Mouse (Mus musculus) left cerebral cortex, adult 8-10 months (tissue): ENCODE data around the gene Capn5. TPM values are rescaled to one million over a fixed set of nuclear protein-coding genes. Genes with fewer than 3 reads are reported as not detected.
A peak's percentile ranks its signal among the peaks of the same experiment; 100 is the strongest.

Source experiments
- DNase-seq, 2 experiments: peaks; one replicate each; pipeline ENCODE4 v3.0.0; 2022; ENCODE audit warnings: low spot score in 2 of 2
- total RNA-seq, 4 experiments: library from RNA; stranded (reverse); gene quantifications; 2 replicates each; pipeline ENCODE4 v1.2.4; 2022

Gene Capn5
- total RNA-seq, 4 experiments from 2014 or later = 30.8 to 35.2 (median 31.7) TPM

DNA sequence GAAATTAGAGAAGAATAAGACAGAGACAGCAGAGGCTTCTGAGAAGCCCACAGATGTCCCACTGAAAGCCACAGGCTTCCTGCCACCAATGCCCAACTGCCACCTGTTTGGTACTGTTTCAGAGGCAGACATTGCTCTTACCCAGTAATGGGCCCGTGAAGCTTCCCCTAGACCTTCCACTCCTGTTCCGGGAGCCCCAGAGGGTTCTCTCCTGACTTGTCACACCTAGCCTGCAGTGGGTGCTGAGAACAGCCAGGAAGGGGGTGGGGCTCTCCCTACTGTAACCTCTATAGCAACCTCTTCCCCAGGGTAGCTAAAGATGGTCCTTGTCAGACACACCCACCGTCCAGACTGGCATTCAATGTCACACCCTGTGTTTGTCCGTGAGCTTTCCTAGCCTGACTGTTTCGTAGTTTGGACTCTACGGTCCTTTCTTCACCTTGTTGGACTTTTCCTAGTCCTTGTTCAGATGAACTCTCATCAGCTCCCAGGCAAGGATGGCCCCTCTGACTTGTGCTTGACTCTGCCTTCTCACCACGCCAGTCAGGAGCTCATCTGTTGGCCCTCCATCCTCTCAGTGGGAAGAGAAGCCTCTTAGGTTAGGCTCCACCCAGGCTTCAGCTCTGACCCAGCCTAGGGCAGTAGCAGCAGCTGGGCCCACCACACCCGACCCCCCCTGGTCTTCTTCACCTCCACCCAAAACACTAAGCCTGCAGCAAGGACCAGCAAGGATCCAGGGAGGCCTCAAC lies 1.6 kb downstream of the Capn5 start:
- DNase-seq = no peak

DNA sequence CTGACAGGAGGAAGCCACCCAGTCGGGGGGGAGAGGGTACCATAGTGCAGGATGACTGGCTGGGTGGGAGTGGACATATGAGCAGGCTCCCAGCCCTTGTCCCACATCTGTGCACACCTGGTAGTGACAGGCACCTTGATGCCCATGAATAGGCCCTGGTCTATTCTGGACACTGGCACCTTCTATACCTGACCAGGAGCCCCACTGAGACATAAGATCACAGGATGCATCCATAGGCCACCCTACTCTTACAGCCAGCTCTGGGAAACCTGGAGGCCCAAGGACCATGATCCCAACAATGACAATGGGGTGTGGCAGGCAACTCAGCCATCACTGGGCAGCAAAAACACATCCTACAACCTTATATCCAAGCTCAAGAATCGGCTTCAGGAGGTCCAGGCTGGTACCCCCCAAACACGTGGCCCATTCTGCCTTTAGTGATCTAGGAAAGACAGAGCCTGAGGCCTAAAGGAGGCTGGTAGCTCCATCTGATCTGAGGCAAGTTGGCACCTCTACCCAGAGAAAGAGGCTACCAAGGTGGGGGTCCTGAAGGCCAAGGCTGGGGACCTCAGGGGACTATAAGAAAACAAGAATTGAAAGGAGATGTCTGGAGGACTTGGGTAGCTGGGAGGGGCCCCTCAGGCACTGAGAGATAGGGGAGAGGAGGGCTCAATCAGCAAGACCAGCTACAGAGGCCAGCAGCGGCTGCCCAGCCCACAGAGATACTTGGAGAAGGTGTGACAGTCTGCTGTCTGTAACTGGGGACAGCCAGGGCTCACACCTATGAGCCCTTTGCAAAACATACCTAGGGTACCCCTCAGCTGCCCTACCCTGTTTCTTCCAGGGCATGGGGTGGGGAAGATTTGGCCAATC lies 3.0 kb downstream of the Capn5 start:
- no peak for DNase-seq

DNA sequence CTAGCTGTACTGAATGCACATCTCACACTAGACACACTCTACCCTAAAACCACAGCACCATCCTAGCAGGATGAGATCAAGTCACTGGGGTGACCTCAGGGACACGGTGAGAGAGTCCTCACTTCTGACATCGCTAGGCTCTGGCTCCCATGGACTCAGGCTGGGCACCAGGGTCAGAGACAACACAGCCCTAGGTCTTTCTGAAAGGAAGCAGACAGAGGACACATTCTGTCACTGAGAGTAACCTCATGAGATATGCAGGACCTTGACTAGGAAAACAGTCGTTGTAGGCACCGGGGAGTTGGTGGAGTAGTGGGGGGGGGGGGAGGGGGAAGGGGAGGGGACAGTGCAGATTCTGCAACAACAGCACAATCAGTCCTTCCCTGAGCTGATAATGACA lies 4.7 kb downstream of the Capn5 start:
- no peak for DNase-seq

DNA sequence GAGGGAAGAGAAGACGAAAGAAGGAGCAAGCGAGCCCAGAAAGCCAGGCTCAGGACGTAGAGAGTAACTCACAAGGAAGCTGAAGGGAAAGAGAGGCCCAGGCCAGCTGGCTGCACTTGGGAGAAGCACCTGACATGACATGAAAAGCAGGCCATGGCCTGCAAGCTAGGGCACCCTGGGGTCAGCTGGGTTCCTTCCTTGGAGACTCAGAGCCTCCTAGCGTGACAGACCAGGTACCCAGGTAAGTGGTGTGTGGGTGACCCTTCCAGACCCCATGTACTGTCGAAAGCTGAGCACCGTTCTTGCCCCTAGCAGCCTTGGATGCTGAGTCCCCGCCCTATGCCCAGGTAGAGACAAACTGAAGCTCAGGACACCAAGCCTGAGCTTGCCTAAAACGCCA lies 5.4 kb downstream of the Capn5 start:
- DNase-seq = no peak

DNA sequence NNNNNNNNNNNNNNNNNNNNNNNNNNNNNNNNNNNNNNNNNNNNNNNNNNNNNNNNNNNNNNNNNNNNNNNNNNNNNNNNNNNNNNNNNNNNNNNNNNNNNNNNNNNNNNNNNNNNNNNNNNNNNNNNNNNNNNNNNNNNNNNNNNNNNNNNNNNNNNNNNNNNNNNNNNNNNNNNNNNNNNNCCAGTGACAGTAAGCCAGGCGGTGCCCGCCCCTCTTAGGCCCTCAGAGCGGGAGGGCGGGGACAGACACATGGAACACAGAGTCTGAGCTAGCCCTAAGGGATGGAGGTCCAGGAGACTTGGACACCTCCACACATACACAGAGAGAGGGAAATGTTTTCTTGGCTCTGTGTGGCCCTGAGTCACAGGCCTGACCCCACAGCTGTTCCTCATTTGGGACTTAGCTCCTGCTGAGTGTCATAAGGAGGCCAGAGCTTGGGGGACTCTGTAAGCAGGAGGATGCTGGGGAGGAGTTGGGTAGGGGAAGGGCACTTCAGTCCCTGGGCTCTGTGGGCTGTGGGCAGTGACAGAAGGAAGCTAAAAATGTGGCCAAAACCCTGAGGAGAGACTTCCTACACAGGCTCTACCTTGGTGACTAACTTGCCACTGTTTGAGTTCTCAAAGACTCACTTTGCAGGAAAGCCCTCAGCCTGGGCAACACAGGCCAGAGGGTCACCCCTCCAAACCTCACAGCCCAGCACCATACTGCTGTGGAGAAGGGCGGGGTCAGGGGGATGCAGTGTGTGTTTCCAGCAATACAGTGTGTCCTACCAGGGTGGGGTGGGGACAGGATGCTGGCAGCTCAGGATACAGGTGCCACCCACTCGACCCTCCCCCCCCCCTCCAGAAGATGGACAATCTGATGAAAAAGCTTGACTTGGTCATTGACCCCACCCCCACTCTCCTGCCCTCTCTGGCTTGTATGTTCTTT lies 6.7 kb downstream of the Capn5 start:
- peak in 1 of 2 experiments; percentile 49 for DNase-seq

DNA sequence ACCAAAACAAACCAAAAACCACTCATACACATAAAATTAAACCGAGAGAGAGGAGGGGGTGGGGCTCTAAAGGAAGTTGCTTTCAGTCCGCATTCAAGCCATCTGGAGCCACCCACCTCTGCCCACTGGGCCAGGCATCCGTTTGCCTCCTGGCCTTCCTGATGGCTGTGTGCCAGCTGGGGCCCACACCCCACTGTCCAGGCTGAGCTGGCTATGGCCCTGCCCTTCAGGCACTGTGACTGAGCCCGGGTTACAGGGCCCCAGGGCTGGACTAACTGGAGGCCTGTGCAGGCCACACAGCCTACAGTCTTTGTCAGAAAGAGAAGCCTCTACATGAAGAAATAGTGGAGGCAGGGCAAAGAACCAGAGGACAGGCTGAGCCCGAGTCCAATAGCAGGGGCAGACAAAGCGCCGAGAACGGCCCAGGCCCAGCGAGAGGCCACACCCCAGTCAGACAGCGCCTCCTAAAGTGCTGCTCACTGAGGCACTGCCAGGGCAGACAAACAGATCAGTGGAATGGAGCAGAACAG lies 13.0 kb downstream of the Capn5 start:
- DNase-seq = no peak

DNA sequence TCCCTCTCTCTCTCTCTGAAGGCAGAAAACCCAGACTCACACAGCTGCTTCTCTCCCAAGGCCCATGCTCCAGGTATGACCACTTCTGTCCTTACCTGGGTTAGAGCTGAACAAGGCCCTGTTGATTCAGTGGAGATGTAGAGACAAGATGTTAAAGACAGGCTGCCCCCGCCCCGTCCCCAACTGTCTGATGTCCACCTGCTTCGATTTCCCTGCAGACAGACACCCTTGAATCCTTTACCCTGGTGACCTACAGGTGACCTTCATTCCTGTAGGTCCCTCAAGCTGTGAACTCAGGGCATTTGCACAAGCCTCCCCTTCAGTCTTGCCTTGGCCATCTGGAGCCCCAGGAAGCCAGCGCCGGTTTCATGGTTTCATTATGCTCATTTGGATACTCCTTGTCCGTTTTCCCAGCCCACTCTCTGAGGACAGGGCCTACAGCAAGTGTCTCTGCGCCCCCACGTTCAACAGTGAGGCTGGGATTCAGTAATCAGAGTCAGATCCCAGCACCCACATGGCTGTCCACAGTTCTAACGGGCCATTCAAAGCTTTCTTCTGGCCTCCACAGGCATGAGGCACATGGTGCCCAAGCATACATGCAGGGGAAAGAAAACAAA lies 13.6 kb downstream of the Capn5 start:
- no peak for DNase-seq

DNA sequence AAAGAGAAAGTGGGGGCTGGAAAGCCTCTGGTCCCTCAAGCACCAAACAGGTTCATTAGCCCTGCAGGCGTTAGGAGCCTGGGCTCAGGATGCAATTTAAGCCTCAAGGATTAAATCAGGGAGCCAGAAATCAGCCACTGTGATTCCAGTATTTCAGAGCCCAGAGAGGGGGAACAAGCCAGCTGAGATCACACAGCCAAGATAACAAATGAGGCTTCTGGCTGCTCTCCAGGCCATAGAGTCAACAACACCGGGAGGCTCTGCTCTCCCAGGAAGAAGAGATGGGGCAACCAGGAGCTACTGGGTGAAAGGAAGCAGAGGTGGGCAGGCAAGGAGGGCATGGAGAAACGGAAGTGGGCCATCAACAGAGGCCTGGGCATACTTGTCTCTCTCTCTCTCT lies 14.4 kb downstream of the Capn5 start:
- no peak for DNase-seq

DNA sequence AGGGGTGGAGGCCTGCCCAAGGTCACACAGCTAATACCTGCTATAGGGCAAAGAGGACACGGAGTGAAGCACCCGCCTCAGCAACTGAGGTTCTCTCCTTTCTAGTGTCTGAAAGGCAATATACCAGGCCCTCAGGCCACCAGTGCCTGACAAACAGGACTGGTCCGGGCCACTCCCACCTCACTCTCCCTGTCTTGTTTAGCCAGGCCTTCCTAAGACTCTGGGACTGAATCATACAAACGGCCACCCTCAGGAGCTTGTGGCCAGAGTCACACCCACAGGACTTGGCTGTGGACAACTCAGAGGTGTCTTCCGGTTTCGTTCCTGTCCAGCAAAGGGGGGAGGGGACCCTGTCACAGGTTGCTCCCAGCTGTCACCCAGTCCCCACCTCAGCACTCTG lies 15.8 kb downstream of the Capn5 start:
- no peak for DNase-seq

DNA sequence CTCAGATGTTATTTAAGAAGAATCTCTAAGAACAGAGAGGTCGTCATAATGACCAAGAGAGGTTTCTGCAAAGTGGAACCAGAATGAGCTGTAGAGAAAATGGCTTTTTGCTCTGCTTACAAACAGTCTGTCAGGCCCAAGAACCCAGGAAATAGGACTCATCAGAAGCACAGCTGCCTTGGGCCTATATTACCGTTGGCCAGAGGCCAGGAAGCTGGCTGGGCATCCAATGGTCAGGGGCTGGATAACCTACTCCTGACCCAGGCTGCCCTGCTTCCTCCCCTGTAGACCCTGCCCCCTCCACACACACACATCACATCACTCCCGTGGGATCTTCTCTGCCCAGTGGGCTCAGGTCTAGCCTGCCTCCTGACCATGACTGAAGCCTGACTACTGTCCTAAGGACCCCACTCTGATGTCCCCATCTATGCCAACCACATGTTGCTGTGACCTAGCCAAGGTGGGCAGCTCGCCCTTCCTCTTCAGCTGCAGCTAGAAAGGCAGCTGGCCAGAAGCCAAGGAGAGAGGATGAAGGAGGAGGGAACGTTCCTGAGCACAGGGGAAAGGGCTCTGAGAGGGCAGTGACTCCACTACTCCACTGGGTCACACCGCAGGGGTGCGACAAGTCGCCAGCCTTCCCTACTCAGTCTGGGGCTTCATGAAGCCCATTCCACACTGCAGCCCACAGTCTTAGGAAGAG lies 17.9 kb downstream of the Capn5 start:
- no peak for DNase-seq

DNA sequence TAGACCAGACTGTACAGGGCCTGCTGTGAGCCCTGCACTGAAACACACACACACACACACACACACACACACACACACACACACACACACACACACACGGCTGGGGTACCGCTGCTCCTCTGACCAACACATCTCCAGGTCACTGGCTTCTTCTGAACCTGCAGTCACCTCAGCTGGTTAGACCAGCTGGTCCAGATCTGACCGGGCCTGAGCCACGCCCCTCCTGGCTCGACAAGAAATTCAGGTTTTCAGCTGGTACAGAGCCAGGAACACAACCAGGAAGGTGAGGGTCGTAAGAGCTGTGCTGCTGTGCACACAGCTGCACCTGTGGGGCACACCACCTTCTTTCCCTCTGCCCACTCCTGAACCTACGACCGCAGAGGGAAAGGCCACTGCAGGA lies 19.6 kb downstream of the Capn5 start:
- no peak for DNase-seq

DNA sequence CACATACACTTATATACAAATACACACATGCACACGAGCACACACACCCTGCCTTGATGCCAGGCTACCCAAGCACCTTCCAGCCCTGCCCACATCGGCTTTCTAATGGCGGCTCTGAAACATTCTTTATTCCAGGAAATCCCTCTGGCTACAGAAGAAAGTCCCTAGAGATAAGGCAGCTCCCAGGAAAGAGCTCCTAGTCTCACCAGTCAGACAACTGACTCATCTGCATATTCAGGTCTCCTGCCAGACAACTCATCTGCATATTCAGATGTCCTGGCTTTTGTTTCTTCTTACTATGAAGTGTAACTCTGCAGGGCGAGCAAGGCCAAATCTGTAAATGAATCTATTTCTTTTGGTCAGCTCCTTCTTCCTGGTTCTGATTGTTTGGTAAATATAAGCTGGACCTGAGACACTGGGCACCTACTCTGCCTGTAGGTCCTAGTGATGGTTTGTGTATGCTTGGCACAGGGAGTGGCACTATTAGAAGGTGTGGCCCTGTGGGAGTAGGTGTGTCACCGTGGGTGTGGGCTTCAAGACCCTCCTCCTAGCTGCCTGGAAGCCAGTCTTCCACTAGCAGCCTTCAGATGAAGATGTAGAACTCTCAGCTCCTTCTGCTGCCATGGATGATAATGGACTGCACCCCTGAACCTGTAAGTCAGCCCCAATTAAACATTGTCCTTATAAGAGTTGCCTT lies 20.3 kb downstream of the Capn5 start:
- DNase-seq = no peak

DNA sequence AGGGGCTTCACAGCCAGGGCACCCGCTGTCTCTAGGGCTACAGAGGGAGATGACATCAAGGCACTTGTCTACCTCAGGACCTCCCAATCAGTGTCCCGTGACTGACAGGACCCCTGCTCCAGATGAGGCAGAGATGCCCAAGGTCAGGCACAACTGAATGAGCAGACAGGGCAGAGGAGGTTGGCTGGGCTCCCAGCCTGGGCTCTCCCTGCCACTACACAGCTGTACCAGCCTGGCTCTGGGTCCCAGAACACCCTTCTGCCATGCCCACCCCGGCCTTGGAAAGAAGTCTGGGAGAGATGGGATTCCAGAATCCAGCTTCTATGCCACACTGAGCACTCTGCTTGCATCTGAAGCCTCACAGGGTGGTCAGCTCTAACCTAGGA lies 21.8 kb downstream of the Capn5 start:
- DNase-seq = no peak

DNA sequence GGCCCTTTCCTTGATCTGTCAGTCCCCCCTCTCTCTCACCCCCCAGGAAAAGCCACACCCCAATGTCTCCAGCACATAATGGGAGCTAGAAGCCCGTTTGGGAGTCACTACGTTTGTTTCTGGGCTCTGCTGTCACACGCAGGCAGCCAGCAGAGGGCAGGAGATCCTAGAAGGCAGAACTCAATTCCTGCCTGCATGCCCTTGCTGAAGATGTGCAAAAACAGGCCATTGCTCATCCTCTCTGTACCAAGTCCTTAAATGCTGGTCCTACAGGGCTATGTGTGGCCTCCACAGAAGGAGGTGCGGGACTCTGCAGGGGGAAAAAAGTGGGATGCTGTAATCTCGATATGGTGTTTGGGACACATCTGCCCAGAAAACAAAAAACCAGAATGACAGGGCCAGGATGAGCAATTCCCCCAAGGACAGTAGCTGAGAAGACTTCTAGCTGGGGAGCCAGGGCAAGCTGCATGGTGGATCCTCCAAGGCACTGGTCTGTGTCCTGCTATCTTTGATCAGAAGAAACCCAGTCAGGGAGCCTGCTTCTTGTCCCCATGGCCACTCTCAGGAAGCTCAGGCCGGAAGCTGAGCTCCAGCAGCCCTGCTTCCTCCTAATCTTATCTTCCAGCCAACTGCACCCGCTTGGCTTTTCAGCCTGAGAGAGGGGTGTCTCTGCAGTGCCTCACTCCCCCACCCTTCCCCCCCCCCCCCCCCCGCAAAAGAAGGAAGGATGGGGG lies 22.4 kb downstream of the Capn5 start:
- DNase-seq = no peak

DNA sequence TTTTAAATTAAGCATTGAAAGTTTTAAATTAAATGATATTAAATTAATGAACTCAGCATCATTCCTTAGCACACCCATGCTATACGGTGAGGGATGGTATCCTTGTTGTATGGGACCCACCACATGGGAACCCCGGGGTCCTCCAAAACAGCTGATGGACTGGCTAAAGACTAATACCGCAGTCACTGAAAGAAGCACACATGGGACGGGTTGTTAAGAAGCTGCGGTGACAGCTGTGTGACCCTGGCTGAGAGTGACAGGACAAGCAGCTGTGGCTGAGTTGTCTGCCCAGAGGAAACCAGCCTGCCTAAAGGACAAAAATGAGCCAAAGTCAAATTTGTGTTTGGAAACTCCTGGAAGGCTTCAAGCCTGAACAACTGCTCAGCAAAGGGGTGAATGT lies 24.2 kb downstream of the Capn5 start:
- no peak for DNase-seq

DNA sequence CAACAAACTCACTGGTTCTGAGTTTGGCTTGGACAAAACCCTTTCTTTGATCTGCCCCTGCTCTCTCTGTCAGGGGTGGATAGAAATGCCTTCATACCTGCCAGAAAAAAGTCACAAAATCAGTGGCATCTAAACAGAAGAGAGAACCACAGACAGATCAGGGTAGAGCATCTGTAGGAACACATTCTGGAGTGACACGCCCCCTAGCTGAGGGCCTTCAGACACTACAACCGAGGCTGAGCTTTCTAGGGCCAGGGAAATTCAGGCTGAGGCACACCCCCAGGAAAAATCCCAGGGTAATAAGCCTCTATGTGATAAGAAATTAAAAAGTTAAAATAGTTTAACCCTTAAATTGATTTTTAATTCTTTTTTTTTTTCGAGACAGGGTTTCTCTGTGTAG lies 24.7 kb downstream of the Capn5 start:
- DNase-seq = no peak

DNA sequence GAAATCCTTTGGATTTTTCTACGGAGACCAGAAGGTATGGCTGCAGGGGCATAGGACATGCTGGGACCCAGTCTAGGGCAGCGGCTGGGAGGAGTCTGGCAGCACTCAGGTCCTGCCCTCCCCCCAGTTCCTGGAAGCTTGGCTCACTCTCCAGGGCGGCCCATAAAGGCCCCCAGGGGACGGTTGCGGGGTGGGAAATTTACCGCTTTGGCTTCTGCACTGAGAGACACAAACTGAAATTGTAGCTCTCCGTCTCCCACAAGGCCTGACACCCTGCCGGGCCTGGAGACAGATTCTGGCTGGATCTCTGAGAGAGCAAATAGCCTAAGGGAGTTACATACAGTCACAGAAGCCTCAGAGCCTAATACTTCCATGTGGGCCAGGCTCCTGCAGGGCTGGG lies 25.7 kb downstream of the Capn5 start:
- DNase-seq = no peak

DNA sequence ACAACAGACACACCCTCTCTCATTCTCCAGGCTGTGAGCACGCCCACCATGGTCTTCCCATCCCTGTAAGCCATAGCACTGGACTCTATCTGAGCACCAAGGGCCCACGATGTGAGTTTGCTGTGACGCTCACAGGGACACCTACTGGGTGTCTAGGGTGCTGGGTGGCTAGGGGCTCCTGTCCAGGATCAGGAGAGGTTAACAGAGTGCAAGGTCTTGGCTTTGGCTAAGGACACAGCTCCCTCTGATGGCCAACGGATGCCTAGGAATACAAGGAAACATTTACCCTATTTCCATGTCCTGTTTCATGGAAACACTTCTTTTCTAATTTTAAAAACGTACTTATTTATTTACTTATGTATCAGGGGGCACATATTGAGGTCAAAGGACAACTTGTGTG lies 27.5 kb downstream of the Capn5 start:
- DNase-seq = no peak

DNA sequence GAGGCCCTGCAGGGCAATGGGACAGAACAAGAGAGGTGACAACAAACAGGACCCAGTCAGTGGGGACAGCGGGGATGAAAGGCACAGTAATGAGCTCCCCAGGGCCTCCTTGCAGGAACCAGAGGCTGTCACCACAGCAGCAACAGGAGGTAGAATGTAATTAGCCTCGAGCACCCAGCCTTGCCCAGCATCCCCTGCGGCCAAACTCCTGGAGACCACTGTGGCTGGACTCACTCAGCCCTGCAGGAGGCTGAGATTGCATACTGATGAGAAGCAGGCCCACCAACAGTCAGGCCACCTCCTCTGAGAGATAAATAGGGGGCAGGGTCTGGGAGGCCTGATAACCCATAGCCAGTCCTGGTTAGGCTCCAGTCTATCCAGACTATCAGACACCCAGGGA lies 28.3 kb downstream of the Capn5 start:
- no peak for DNase-seq
